ENCODE assay signal across 8 mouse cellular contexts in the genomic region with DNA sequence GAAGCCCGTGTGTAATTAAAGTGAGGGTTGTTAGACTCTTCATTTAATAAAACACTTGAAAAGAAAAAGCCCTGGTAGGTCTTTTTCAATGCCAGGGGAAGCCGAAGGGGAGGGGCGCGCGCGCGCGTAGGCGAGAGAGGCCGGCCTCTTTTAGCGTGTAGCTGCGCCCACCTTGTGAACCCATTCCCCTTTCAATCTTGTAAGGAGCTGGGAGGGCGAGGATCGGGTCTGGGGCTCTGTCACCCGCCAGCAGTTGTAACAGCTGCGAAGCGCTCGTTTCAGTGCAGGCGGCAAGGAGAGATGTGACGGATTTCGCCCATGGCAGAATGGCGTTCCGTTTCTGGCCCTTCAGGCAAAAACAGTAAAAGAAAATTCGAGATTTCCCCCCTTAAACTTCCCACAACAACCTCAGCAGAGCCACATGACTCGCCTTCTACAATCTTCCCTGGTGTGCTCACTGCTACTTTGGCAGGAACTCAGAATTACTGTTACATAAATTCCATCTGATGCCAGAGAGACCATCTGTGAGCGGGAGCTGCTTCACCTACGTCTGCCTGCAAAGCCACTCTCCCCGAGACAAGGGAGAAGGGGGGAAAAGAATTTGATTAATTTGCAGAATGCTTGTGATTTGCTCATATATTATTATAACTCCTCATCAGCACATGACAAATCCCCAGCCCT.
DNase-seq lines count a peak whose midpoint lies in the region; ATAC-seq lines count a peak whose summit lies in the region.

No protein-coding gene starts in this region.

- H3K36me3 ChIP-seq in kidney, embryonic 15.5 days = no peaks in the 10 kb centered on the region
- no peaks in the 10 kb centered on the region for H3K36me3 ChIP-seq in embryonic facial prominence, embryonic 10.5 days (replicated peaks)
- H3K36me3 ChIP-seq in heart, embryonic 16.5 days (ENCODE audit: control insufficient read depth, insufficient read depth) = no peaks in the 10 kb centered on the region
- H3K36me3 ChIP-seq in neural tube, embryonic 15.5 days = no peaks in the 10 kb centered on the region

- H3K4me2 ChIP-seq in kidney, embryonic 15.5 days = peak overlapping the region; percentile 79
- H3K4me2 ChIP-seq in heart, embryonic 16.5 days (ENCODE audit: low read depth, low read length) = peak overlapping the region; percentile 89
- peak overlapping the region; percentile 68 for H3K4me2 ChIP-seq in neural tube, embryonic 15.5 days

- intact Hi-C loops in left cerebral cortex, postnatal 25 days (cut with DNase I) = loop anchor here (2.0 to 10.0 kb wide), 6 partner anchors 425 to 1276 kb away; partner anchors contain the start of gene Tshz3

- H3K9ac ChIP-seq in kidney, embryonic 15.5 days = peak overlapping the region; percentile 26; the same call in 1 of the 2 replicates
- H3K9ac ChIP-seq in heart, embryonic 16.5 days (ENCODE audit: low read length) = peak overlapping the region; percentile 53
- peak overlapping the region; percentile 33 for H3K9ac ChIP-seq in neural tube, embryonic 15.5 days (replicated peaks)

- H3K27ac ChIP-seq in kidney, embryonic 15.5 days = no peak overlapping the region
- peak overlapping the region; percentile 79 for H3K27ac ChIP-seq in embryonic facial prominence, embryonic 10.5 days (replicated peaks)
- H3K27ac ChIP-seq in heart, embryonic 16.5 days (ENCODE audit: low read length) = no peak overlapping the region
- H3K27ac ChIP-seq in neural tube, embryonic 15.5 days (replicated peaks) = peak overlapping the region; percentile 82

- peaks cover 38% of the 10 kb centered on the region for H3K4me1 ChIP-seq in kidney, embryonic 15.5 days
- H3K4me1 ChIP-seq in embryonic facial prominence, embryonic 10.5 days = peaks cover 44% of the 10 kb centered on the region
- no peaks in the 10 kb centered on the region for H3K4me1 ChIP-seq in heart, embryonic 16.5 days (ENCODE audit: control insufficient read depth, insufficient read depth, low read length)
- peaks cover 47% of the 10 kb centered on the region for H3K4me1 ChIP-seq in neural tube, embryonic 15.5 days

- H3K9me3 ChIP-seq in kidney, embryonic 15.5 days (replicated peaks) = no peaks in the 10 kb centered on the region
- H3K9me3 ChIP-seq in embryonic facial prominence, embryonic 10.5 days = no peaks in the 10 kb centered on the region
- no peaks in the 10 kb centered on the region for H3K9me3 ChIP-seq in heart, embryonic 16.5 days (replicated peaks; ENCODE audit: control insufficient read depth, low read length)
- H3K9me3 ChIP-seq in neural tube, embryonic 15.5 days (replicated peaks) = no peaks in the 10 kb centered on the region

- no peak for ATAC-seq in kidney, embryonic 15.5 days (replicated peaks; ENCODE audit: low FRiP score)
- peak; percentile 45; the same call in 1 of the 2 replicates for ATAC-seq in heart, embryonic 16.5 days (replicated peaks; ENCODE audit: extremely low read depth, insufficient read depth, low FRiP score)
- ATAC-seq in neural tube, embryonic 15.5 days (ENCODE audit: low FRiP score) = peak; percentile 66

- H3K27me3 ChIP-seq in kidney, embryonic 15.5 days = peaks cover 56% of the 10 kb centered on the region
- H3K27me3 ChIP-seq in embryonic facial prominence, embryonic 10.5 days (replicated peaks; ENCODE audit: low read depth, poor library complexity, severe bottlenecking) = peaks cover 67% of the 10 kb centered on the region
- peaks cover 31% of the 10 kb centered on the region for H3K27me3 ChIP-seq in heart, embryonic 16.5 days (ENCODE audit: control insufficient read depth, insufficient read depth, low read length)
- H3K27me3 ChIP-seq in neural tube, embryonic 15.5 days (replicated peaks) = no peaks in the 10 kb centered on the region

- peak overlapping the region; percentile 44 for H3K4me3 ChIP-seq in kidney, embryonic 15.5 days (replicated peaks)
- H3K4me3 ChIP-seq in embryonic facial prominence, embryonic 10.5 days = peak overlapping the region; percentile 56
- H3K4me3 ChIP-seq in heart, embryonic 16.5 days (ENCODE audit: low read length) = peak overlapping the region; percentile 55
- peak overlapping the region; percentile 36 for H3K4me3 ChIP-seq in neural tube, embryonic 15.5 days (replicated peaks)

- no peak for DNase-seq in kidney, postnatal 14 days
- peak; percentile 58 for DNase-seq in embryonic facial prominence, embryonic 10.5 days (ENCODE audit: low spot score)
- DNase-seq in left cerebral cortex, postnatal 25 days (ENCODE audit: low spot score in 2 of 2) = peak; percentile 83 to 97
- DNase-seq in natural killer cell, adult 2 months (ENCODE audit: low spot score in 2 of 2) = no peak
- no peak for DNase-seq in urinary bladder, postnatal 25 days (ENCODE audit: low spot score)

- 3% methylated on average over 28 of the region's 28 CpGs for WGBS in kidney, embryonic 15.5 days
- 6% methylated on average over 28 of the region's 28 CpGs for WGBS in embryonic facial prominence, embryonic 10.5 days
- 4% methylated on average over 28 of the region's 28 CpGs for WGBS in heart, embryonic 16.5 days
- 3% methylated on average over 28 of the region's 28 CpGs for WGBS in neural tube, embryonic 15.5 days

Comparison
In these comparisons a context has a peak if more than half of its experiments do, and no peak if none do; other contexts are left out.
1. H3K27ac ChIP-seq: peak in embryonic facial prominence, embryonic 10.5 days (single experiment) and neural tube, embryonic 15.5 days (single experiment); none in kidney, embryonic 15.5 days (single experiment) and heart, embryonic 16.5 days (single experiment).
2. DNase-seq: peak in embryonic facial prominence, embryonic 10.5 days (single experiment) and left cerebral cortex, postnatal 25 days (2 of 2); none in kidney, postnatal 14 days (single experiment), natural killer cell, adult 2 months (0 of 2) and urinary bladder, postnatal 25 days (single experiment).
3. Peak in every context shown above with its lines, with median percentiles within 50 percentile points of each other: H3K4me2 ChIP-seq, H3K4me3 ChIP-seq and H3K9ac ChIP-seq.